ENCODE assay signal across 10 mouse cellular contexts in the genomic region with DNA sequence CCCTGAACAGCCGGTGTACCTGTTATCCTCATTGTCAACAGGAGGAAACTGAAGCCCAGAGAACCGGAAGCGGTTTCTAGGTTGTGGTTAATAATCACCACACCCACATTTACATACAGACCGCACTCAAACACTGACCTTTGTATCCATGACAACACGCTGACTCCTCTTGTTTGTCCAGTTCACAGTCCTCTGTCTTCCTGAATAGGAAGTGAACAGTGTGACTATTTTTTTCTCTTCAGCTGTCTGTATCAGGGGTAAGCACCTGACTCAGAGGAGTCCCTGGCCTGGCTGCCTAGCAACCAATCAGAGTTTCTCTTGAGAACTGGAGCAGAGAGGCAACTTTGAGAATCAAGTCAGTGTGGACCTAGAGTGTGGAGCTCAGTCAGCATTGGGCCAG.
A peak's percentile ranks its signal among the peaks of the same experiment; 100 is the strongest.
DNase-seq lines count a peak whose midpoint lies in the region; ATAC-seq lines count a peak whose summit lies in the region.
"Had no signal": no experiment of that assay in that cellular context is flagged by ENCODE, and none has a peak within 500 bp of the region (broad histone marks: within the 10 kb centered on the region; RNA-seq: fewer than 3 reads in every experiment).

No protein-coding gene starts in this region.

- H3K27me3 ChIP-seq in kidney, embryonic 14.5 days (ENCODE audit: control insufficient read depth, insufficient read depth, low read length) = no peaks in the 10 kb centered on the region
- H3K27me3 ChIP-seq: limb, embryonic 15.5 days; neural tube, embryonic 12.5 days had no signal

- ATAC-seq in kidney, embryonic 14.5 days (ENCODE audit: low FRiP score, low TSS enrichment) = no peak
- peak; percentile 36 for ATAC-seq in activated CD4-positive, CD25-positive, alpha-beta regulatory T cell, adult 4 months
- no peak for ATAC-seq in erythroblast, adult 5-6 weeks (replicated peaks; ENCODE audit: low FRiP score, poor library complexity, severe bottlenecking)

- DNase-seq in kidney, adult 18-20 months = peak; percentile 7
- peak; percentile 4 to 22 for DNase-seq in kidney, postnatal 36 days
- peak; percentile 33 for DNase-seq in retina, postnatal 1 day
- no peak for DNase-seq in thymus, postnatal 25 days
- DNase-seq in right cerebral cortex, postnatal 36 days (ENCODE audit: low spot score in 2 of 2) = no peak

- H3K4me1 ChIP-seq in kidney, embryonic 14.5 days (ENCODE audit: control insufficient read depth, insufficient read depth, low read length) = no peaks in the 10 kb centered on the region
- H3K4me1 ChIP-seq: limb, embryonic 15.5 days; neural tube, embryonic 12.5 days had no signal

- H3K4me3 ChIP-seq in kidney, embryonic 14.5 days (ENCODE audit: low read length) = no peak overlapping the region
- H3K4me3 ChIP-seq: limb, embryonic 15.5 days; neural tube, embryonic 12.5 days had no signal

- WGBS in kidney, embryonic 14.5 days = 73% methylated on average over 5 of the region's 5 CpGs

- no peak overlapping the region for H3K9ac ChIP-seq in kidney, embryonic 14.5 days (ENCODE audit: low read depth, low read length)
- H3K9ac ChIP-seq: limb, embryonic 15.5 days; neural tube, embryonic 12.5 days had no signal

- H3K9me3 ChIP-seq in kidney, embryonic 14.5 days (ENCODE audit: control insufficient read depth, low read length) = no peaks in the 10 kb centered on the region
- H3K9me3 ChIP-seq: limb, embryonic 15.5 days had no signal

- no peak overlapping the region for H3K4me2 ChIP-seq in kidney, embryonic 14.5 days (replicated peaks; ENCODE audit: low read depth, low read length)
- H3K4me2 ChIP-seq: limb, embryonic 15.5 days; neural tube, embryonic 12.5 days had no signal

- no peak overlapping the region for H3K27ac ChIP-seq in kidney, embryonic 14.5 days (ENCODE audit: low read depth, low read length)
- H3K27ac ChIP-seq: limb, embryonic 15.5 days; neural tube, embryonic 12.5 days had no signal

- H3K36me3 ChIP-seq in kidney, embryonic 14.5 days (ENCODE audit: control insufficient read depth, insufficient read depth, low read length) = no peaks in the 10 kb centered on the region
- H3K36me3 ChIP-seq: limb, embryonic 15.5 days; neural tube, embryonic 12.5 days had no signal

Comparison
In these comparisons a context has a peak if more than half of its experiments do, and no peak if none do; other contexts are left out.
1. DNase-seq: peak in kidney, adult 18-20 months (single experiment), kidney, postnatal 36 days (2 of 2) and retina, postnatal 1 day (single experiment); none in thymus, postnatal 25 days (single experiment) and right cerebral cortex, postnatal 36 days (0 of 2).